Mouse (Mus musculus) myocyte (in vitro differentiated cells): ENCODE results near the gene Chmp2a.

Experiments used
- E2F4 ChIP-seq: IDR thresholded peaks from one replicate; pipeline ENCODE4 v1.6.1; 2011; ENCODE audit warnings: mild to moderate bottlenecking, control low read depth, moderate library complexity; ENCODE audit not compliant: insufficient read depth
- MAX ChIP-seq: IDR thresholded peaks from one replicate; pipeline ENCODE4 v1.6.1; 2011; ENCODE audit warnings: low read depth, mild to moderate bottlenecking, control low read depth
- MYOG ChIP-seq, 3 experiments: IDR thresholded peaks; one replicate each; pipeline ENCODE4 v1.6.1; 2011; ENCODE audit warnings: control low read depth in 2 of 3, low read depth in 2 of 3, mild to moderate bottlenecking in 2 of 3; ENCODE audit not compliant: insufficient read length in 2 of 3, control insufficient read depth in 1 of 3, insufficient read depth in 1 of 3
- POLR2A ChIP-seq: IDR thresholded peaks from one replicate; pipeline ENCODE4 v1.6.1; 2011; ENCODE audit warnings: low read depth, mild to moderate bottlenecking, control low read depth, moderate library complexity; ENCODE audit not compliant: insufficient read length
- POLR2AphosphoS2 ChIP-seq: IDR thresholded peaks from one replicate; pipeline ENCODE4 v1.6.1; 2011; ENCODE audit warnings: low read depth, control low read depth; ENCODE audit not compliant: insufficient read length
- TCF3 ChIP-seq: IDR thresholded peaks from one replicate; pipeline ENCODE4 v1.6.1; 2011; ENCODE audit warnings: low read depth, control low read depth; ENCODE audit not compliant: insufficient read length
- USF1 ChIP-seq: IDR thresholded peaks from one replicate; pipeline ENCODE4 v1.6.1; 2011; ENCODE audit warnings: low read depth, mild to moderate bottlenecking, control low read depth, moderate library complexity

DNA sequence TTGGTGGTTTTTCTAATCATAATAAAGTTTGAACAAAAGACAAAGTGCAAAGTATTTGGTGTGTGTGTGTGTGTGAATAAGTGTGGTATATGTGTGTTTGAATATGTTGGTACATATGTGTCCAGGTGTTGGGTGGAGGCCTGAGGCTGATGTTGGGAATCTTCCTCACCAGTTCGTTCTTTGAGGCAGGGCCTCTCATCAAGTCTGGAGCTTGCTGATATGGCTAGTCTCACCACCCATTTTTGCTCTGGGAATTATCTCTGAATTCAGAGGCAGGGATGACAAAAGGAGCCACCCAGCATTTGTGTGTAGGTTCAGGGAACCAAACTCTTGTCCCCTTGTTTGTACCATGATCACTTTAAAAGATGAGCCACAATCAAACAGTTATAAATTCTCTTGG, 48.9 kb downstream of the Chmp2a start:
- TF ChIP-seq POLR2A, result no peak
- no peak for TF ChIP-seq USF1
- TF ChIP-seq POLR2AphosphoS2, result no peak
- no peak for TF ChIP-seq TCF3
- TF ChIP-seq MAX, result no peak
- TF ChIP-seq MYOG (IDR thresholded peaks at IDR 0.05; ENCODE audit: control insufficient read depth in 1 of 3, insufficient read depth in 1 of 3, insufficient read length in 2 of 3, low read depth in 2 of 3), result no peak
- no peak for TF ChIP-seq E2F4
